Comparison of ENCODE assay signal across 18 mouse cellular contexts in the genomic region with DNA sequence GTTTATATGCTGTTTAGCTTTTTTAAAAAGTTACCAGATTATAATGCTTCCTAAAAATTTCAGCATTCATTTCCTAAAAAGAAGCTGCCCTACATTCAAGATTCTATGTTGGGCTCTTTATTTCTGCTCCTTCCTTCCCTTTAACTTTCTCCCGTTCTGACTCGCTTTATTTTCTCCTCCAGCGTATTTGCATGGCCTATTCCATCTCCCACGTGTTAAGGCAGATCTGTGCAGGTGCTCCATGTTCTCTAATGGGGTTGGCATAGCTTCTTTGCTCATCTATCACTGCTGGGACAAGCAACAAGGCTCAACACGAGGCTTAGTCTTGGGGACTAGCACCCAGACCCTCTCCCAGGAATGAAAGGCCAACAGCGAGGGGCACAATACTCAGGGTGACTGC.
DNase-seq lines count a peak whose midpoint lies in the region; ATAC-seq and TF ChIP-seq lines count a peak whose summit lies in the region.
"Had no signal": no experiment of that assay in that cellular context is flagged by ENCODE, and none has a peak within 500 bp of the region (broad histone marks: within the 10 kb centered on the region; RNA-seq: fewer than 3 reads in every experiment).

No protein-coding gene starts in this region.

- H3K4me3 ChIP-seq in left cerebral cortex, adult 2 months = no peak overlapping the region
- no peak overlapping the region for H3K4me3 ChIP-seq in kidney, embryonic 14.5 days (ENCODE audit: low read length)
- H3K4me3 ChIP-seq: embryonic facial prominence, embryonic 10.5 days; embryonic facial prominence, embryonic 12.5 days; forebrain, embryonic 13.5 days; forebrain, embryonic 15.5 days had no signal

- H3K36me3 ChIP-seq in kidney, embryonic 14.5 days (ENCODE audit: control insufficient read depth, insufficient read depth, low read length) = no peaks in the 10 kb centered on the region
- H3K36me3 ChIP-seq: embryonic facial prominence, embryonic 10.5 days; embryonic facial prominence, embryonic 12.5 days; forebrain, embryonic 15.5 days had no signal

- no peak overlapping the region for H3K9ac ChIP-seq in kidney, embryonic 14.5 days (ENCODE audit: low read depth, low read length)
- H3K9ac ChIP-seq: embryonic facial prominence, embryonic 12.5 days; forebrain, embryonic 13.5 days; forebrain, embryonic 15.5 days; forebrain, postnatal 0 days had no signal

- intact Hi-C loops in left cerebral cortex, adult 2 months (cut with DNase I) = loop anchor here (5.0 kb wide), 1 partner anchor 75 kb away; a partner anchor contains a TSS

- 80% methylated on average over 6 of the region's 6 CpGs for WGBS in kidney, embryonic 14.5 days

- H3K4me2 ChIP-seq in kidney, embryonic 14.5 days (replicated peaks; ENCODE audit: low read depth, low read length) = no peak overlapping the region
- H3K4me2 ChIP-seq: embryonic facial prominence, embryonic 12.5 days; forebrain, embryonic 13.5 days; forebrain, embryonic 15.5 days had no signal

- DNase-seq in left cerebral cortex, adult 2 months (ENCODE audit: extremely low spot score in 1 of 2, low spot score in 2 of 2) = no peak
- DNase-seq in left cerebral cortex, adult 9 months (ENCODE audit: low spot score in 2 of 2) = no peak
- peak; percentile 53 for DNase-seq in brain, adult 2 months (ENCODE audit: low read depth, low spot score)
- DNase-seq in telencephalon, adult 2 months (ENCODE audit: low read depth, low spot score) = peak; percentile 51
- DNase-seq: adrenal gland, adult 2 months; adrenal gland, postnatal 10 days; adrenal gland, postnatal 25 days; cerebellum, adult 11-12 months; cerebellum, adult 2 months; cerebellum, adult 9-10 months; cerebellum, postnatal 10 days; cerebellum, postnatal 25 days; forebrain, postnatal 0 days had no signal

- no peak for ATAC-seq in kidney, embryonic 14.5 days (ENCODE audit: low FRiP score, low TSS enrichment)
- ATAC-seq: forebrain, embryonic 13.5 days; forebrain, embryonic 15.5 days; forebrain, postnatal 0 days had no signal

- H3K9me3 ChIP-seq in kidney, embryonic 14.5 days (ENCODE audit: control insufficient read depth, low read length) = no peaks in the 10 kb centered on the region
- H3K9me3 ChIP-seq: embryonic facial prominence, embryonic 10.5 days; embryonic facial prominence, embryonic 12.5 days; forebrain, embryonic 13.5 days; forebrain, embryonic 15.5 days had no signal

- no peaks in the 10 kb centered on the region for H3K4me1 ChIP-seq in kidney, embryonic 14.5 days (ENCODE audit: control insufficient read depth, insufficient read depth, low read length)
- H3K4me1 ChIP-seq: embryonic facial prominence, embryonic 12.5 days; forebrain, embryonic 13.5 days; forebrain, embryonic 15.5 days had no signal

- TF ChIP-seq CTCF in left cerebral cortex, adult 2 months (IDR thresholded peaks at IDR 0.05) = no peak

- H3K27me3 ChIP-seq in kidney, embryonic 14.5 days (ENCODE audit: control insufficient read depth, insufficient read depth, low read length) = no peaks in the 10 kb centered on the region
- H3K27me3 ChIP-seq: embryonic facial prominence, embryonic 12.5 days; forebrain, embryonic 13.5 days; forebrain, embryonic 15.5 days had no signal

- H3K27ac ChIP-seq in left cerebral cortex, adult 2 months = peak overlapping the region; percentile 83
- no peak overlapping the region for H3K27ac ChIP-seq in kidney, embryonic 14.5 days (ENCODE audit: low read depth, low read length)
- H3K27ac ChIP-seq: embryonic facial prominence, embryonic 10.5 days; embryonic facial prominence, embryonic 12.5 days; forebrain, embryonic 13.5 days; forebrain, embryonic 15.5 days had no signal

Comparison
In these comparisons a context has a peak if more than half of its experiments do, and no peak if none do; other contexts are left out.
1. DNase-seq: peak in brain, adult 2 months (single experiment) and telencephalon, adult 2 months (single experiment); none in left cerebral cortex, adult 2 months (0 of 2) and left cerebral cortex, adult 9 months (0 of 2).